Mouse (Mus musculus) stomach, postnatal 0 days (tissue): ENCODE measurements around the gene Rgs8. TPM values are rescaled to one million over a fixed set of nuclear protein-coding genes. Genes with fewer than 3 reads are reported as not detected.

ENCODE experiments used
- ATAC-seq: fragments of 200-750 bp; cut with Nextera tagmentation; 2 replicates; pipeline ENCODE4 v1.8.0; 2017; ENCODE audit not compliant: low FRiP score, low TSS enrichment
- DNase-seq: peaks from one replicate; pipeline ENCODE4 v3.0.0-alpha.2; 2016; ENCODE audit warnings: low spot score
- H3K27ac ChIP-seq: fragments of 300-500 bp; sonication (generic); replicated peaks from 2 replicates; pipeline ENCODE4 v1.5.1; 2014; ENCODE audit warnings: mild to moderate bottlenecking, control low read depth
- H3K27me3 ChIP-seq: fragments of 300-500 bp; sonication (generic); 2 replicates; pipeline ENCODE4 v1.6.1; 2014; ENCODE audit warnings: low read length; ENCODE audit not compliant: control insufficient read depth, insufficient read depth
- H3K36me3 ChIP-seq: fragments of 300-500 bp; sonication (generic); 2 replicates; pipeline ENCODE4 v1.6.1; 2014; ENCODE audit warnings: low read length, mixed read lengths; ENCODE audit not compliant: control insufficient read depth, insufficient read depth
- H3K4me1 ChIP-seq: fragments of 300-500 bp; sonication (generic); replicated peaks from 2 replicates; pipeline ENCODE4 v1.6.1; 2014; ENCODE audit warnings: antibody characterized with exemption; ENCODE audit not compliant: control insufficient read depth, insufficient read depth
- H3K4me2 ChIP-seq: fragments of 300-500 bp; sonication (generic); replicated peaks from 2 replicates; pipeline ENCODE4 v1.6.1; 2014; ENCODE audit warnings: low read depth, mild to moderate bottlenecking, control low read depth, moderate library complexity
- H3K4me3 ChIP-seq: fragments of 300-500 bp; sonication (generic); 2 replicates; pipeline ENCODE4 v1.5.1; 2014; ENCODE audit warnings: low read depth, low read length, control low read depth
- H3K9ac ChIP-seq: fragments of 300-500 bp; sonication (generic); 2 replicates; pipeline ENCODE4 v1.6.1; 2014; ENCODE audit warnings: mild to moderate bottlenecking, low read length, control low read depth, mixed read lengths
- H3K9me3 ChIP-seq: fragments of 300-500 bp; sonication (generic); 2 replicates; pipeline ENCODE4 v1.6.1; 2016; ENCODE audit warnings: low read length; ENCODE audit not compliant: control insufficient read depth
- CTCF ChIP-seq: IDR thresholded peaks from 2 replicates; pipeline ENCODE4 v1.5.1; 2016; ENCODE audit warnings: antibody characterized with exemption, low read depth, mild to moderate bottlenecking, moderate library complexity
- EP300 ChIP-seq: optimal IDR thresholded peaks from 2 replicates; pipeline ENCODE3; 2016; ENCODE audit warnings: antibody characterized with exemption
- WGBS: fragments of 180-500 bp; shearing (Covaris S2); extraction: QIAGEN DNeasy Blood & Tissue Kit; methylation state at CpG from one replicate; pipeline ENCODE4 v1.1.7; 2014; 5-methylcytosine and 5-hydroxymethylcytosine counted together
- polyA plus RNA-seq: library from polyadenylated mRNA; unstranded; fragments of >200 nt; fragmentation: Nextera tagmentation; extraction: Ambion mirVana; gene quantifications from 2 replicates; pipeline ENCODE4 v1.2.1, GENCODE M21; 2015

The Rgs8 gene
- polyA plus RNA-seq, 1 experiment from 2014 or later, result 0.16 TPM

DNA sequence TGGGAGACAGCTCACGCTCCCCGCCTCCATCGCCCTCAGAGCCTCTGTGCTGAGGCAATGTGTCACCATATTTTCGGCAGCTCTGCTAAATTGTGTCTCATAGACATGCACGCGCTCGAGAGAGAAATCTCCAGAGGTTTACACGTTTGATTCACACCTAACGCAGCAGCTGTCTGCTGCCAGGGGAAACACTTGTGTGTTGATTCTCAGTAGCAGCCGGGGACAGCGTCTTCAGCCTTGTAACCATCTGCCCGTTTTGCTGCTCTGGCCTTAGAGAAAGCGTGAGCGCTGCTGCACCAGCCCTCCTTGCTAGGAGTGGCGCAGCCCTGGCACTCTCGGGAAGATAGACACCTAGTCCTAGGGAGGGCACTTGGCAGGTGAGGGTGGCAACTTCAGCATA is 73.8 kb downstream of the Rgs8 start:
- Histone ChIP-seq H3K27ac (no peak overlapping the region), H3K4me2 (no peak overlapping the region), H3K4me3 (no peak overlapping the region), H3K27me3 (no peaks in the 10 kb centered on the region), H3K4me1 (no peaks in the 10 kb centered on the region), H3K36me3 (no peaks in the 10 kb centered on the region), H3K9me3 (no peaks in the 10 kb centered on the region), H3K9ac (no peak overlapping the region)
- no peak for DNase-seq
- ATAC-seq, result no peak
- 89% methylated on average over 16 of the region's 16 CpGs for WGBS
- TF ChIP-seq EP300 (no peak), CTCF (no peak)

- Histone ChIP-seq H3K27me3 (no peaks in the 10 kb centered on the region), H3K4me1 (0 out of 2 replicates have a peak, but pooled peaks cover 2% of the 10 kb centered on the region), H3K4me2 (no peak overlapping the region), H3K9me3 (no peaks in the 10 kb centered on the region), H3K4me3 (no peak overlapping the region), H3K36me3 (no peaks in the 10 kb centered on the region), H3K27ac (no peak overlapping the region), H3K9ac (no peak overlapping the region)
- no peak for ATAC-seq
- TF ChIP-seq EP300 (no peak), CTCF (no peak)
- no peak for DNase-seq
- WGBS, result 55% methylated on average over 2 of the region's 2 CpGs
Observed at GRCm38 (mm10) chr1:153729806-153730205, 77.0 kb downstream of the Rgs8 start.

DNA sequence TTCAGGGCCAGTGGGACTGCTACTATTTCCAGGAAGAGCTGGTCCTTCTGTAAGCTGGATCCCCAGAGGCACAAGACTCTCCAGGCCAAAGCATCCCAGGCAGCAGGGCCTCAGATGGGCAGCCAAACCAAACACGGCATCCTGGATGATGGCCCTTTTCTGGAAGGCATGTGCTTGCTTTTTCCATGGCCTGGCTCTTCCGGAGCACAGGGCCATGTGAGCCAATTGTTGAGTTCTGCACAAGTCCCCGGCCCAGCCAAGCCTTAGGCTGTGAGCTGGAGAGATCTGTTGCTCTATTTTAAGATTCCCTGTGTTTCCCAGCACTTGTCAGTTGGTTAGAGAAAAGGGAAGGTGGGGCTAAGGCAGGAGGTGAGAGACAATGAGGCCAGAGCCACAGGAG is 77.8 kb downstream of the Rgs8 start:
- no peak for TF ChIP-seq CTCF
- TF ChIP-seq EP300, result no peak
- WGBS, result 41% methylated on average over 3 of the region's 3 CpGs
- Histone ChIP-seq H3K27ac (no peak overlapping the region), H3K9me3 (no peaks in the 10 kb centered on the region), H3K4me3 (no peak overlapping the region), H3K27me3 (no peaks in the 10 kb centered on the region), H3K4me1 (0 out of 2 replicates have a peak, but pooled peaks cover 2% of the 10 kb centered on the region), H3K9ac (no peak overlapping the region), H3K36me3 (no peaks in the 10 kb centered on the region), H3K4me2 (no peak overlapping the region)
- no peak for DNase-seq
- no peak for ATAC-seq

GRCm38 (mm10) chr1:153733181-153733580 is 80.4 kb downstream of the Rgs8 start:
- no peaks in the 10 kb centered on the region for H3K36me3 ChIP-seq
- no peak overlapping the region for H3K9ac ChIP-seq
- DNase-seq, result no peak
- no peak for ATAC-seq
- 0 out of 2 replicates have a peak, but pooled peaks cover 2% of the 10 kb centered on the region for H3K4me1 ChIP-seq
- 36% methylated on average over 9 of the region's 9 CpGs for WGBS
- no peak for TF ChIP-seq CTCF
- no peak for TF ChIP-seq EP300
- no peak overlapping the region for H3K4me2 ChIP-seq
- H3K4me3 ChIP-seq, result no peak overlapping the region
- no peaks in the 10 kb centered on the region for H3K9me3 ChIP-seq
- H3K27ac ChIP-seq, result no peak overlapping the region
- H3K27me3 ChIP-seq, result no peaks in the 10 kb centered on the region

- WGBS, result 75% methylated on average over 4 of the region's 4 CpGs
- H3K9me3 ChIP-seq, result no peaks in the 10 kb centered on the region
- no peak for DNase-seq
- no peak for TF ChIP-seq CTCF
- TF ChIP-seq EP300, result no peak
- H3K9ac ChIP-seq, result no peak overlapping the region
- no peak overlapping the region for H3K4me3 ChIP-seq
- H3K4me2 ChIP-seq, result no peak overlapping the region
- no peaks in the 10 kb centered on the region for H3K36me3 ChIP-seq
- no peaks in the 10 kb centered on the region for H3K27me3 ChIP-seq
- H3K27ac ChIP-seq, result no peak overlapping the region
- H3K4me1 ChIP-seq, result 0 out of 2 replicates have a peak, but pooled peaks cover 2% of the 10 kb centered on the region
- ATAC-seq, result no peak
Observed at GRCm38 (mm10) chr1:153734866-153735265, 82.0 kb downstream of the Rgs8 start.

DNA sequence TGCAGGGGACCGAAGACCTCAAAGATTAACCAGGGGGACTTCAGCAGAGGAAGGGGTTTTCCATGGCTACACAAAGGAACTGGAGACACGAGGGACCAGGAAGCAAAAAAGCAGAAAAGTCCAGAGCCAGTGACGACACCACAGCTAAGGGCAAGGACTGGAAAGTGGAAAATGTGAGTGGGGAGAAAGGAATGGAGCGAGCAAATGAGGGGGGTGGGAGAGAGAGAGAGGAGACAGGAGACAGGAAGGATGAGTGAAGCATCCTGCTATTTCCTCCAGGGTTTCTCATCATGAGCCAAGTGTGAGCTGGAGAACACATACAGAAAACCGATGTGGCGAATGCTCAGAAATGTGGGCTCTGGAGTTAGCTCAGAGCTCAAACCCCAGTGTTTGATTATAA is 83.3 kb downstream of the Rgs8 start:
- DNase-seq (no peak), ATAC-seq (no peak)
- TF ChIP-seq EP300, result no peak
- TF ChIP-seq CTCF, result no peak
- peaks cover 4% of the 10 kb centered on the region; the same call in 1 of the 2 replicates for H3K4me1 ChIP-seq
- no peaks in the 10 kb centered on the region for H3K36me3 ChIP-seq
- H3K9ac ChIP-seq, result no peak overlapping the region
- H3K9me3 ChIP-seq, result no peaks in the 10 kb centered on the region
- peaks cover 3% of the 10 kb centered on the region; the same call in 1 of the 2 replicates for H3K27me3 ChIP-seq
- H3K4me3 ChIP-seq, result no peak overlapping the region
- H3K27ac ChIP-seq, result no peak overlapping the region
- 53% methylated on average over 6 of the region's 6 CpGs for WGBS
- no peak overlapping the region for H3K4me2 ChIP-seq
